Mouse (Mus musculus): Measurements from ENCODE around the gene Ccdc148.

Ccdc148 gene

DNA sequence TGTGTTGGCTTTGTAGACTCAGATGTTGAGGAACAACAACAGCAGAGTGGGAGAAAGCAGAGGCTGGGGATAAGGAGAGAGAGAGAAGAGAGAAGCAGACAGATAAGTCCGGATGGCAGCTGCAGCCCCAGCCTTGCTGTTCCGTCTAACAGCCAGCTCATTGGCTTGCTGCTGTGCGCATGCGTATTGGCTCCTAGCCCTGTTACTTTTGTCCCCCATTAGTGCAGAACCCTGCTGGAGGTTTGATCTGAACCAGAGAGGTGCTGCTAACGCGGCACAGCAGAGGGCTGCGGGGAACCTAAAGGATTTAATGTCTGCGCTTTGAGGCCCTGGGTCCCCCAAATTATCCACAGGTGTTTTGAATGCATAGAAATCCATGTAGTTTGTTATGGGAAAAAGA, 373.8 kb downstream of the Ccdc148 start:
- DNase-seq (ENCODE audit: extremely low read depth, low read depth), result no peak

DNA sequence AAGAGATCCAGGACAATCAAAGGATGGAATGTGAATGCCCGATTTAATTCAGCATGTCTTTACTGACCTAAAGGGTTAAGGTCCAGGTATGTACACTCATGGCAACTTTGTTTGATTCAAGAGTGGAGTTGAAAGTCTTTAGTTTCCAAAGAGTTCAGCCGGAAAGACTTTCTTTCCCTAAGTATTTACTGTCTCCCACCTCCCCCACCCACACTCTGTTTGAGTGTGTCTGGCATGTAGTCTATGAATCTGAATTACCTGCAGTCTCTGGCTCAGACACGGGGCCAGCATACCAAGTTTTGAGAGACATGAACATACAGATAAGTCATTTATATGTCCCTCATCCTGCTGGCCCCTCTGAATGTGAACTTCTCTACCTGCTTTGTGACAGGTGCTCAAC, 374.3 kb downstream of the Ccdc148 start:
- no peak for DNase-seq (ENCODE audit: extremely low read depth, low read depth)

GRCm38 (mm10) chr2:58783526-58783925, 377.0 kb downstream of the Ccdc148 start:
- no peak for DNase-seq (ENCODE audit: extremely low read depth, low read depth)

- DNase-seq (ENCODE audit: extremely low read depth, low read depth), result no peak
These were observed 381.4 kb downstream of the Ccdc148 start for GRCm38 (mm10) chr2:58778986-58779495.

- no peak for DNase-seq (ENCODE audit: extremely low read depth, low read depth)
These were observed 386.6 kb downstream of the Ccdc148 start for GRCm38 (mm10) chr2:58773833-58774232.

Data from MEL-GATA-1-ER (cell line).